Mouse (Mus musculus): ENCODE measurements around the gene Zfp866.

Zfp866 gene

DNA sequence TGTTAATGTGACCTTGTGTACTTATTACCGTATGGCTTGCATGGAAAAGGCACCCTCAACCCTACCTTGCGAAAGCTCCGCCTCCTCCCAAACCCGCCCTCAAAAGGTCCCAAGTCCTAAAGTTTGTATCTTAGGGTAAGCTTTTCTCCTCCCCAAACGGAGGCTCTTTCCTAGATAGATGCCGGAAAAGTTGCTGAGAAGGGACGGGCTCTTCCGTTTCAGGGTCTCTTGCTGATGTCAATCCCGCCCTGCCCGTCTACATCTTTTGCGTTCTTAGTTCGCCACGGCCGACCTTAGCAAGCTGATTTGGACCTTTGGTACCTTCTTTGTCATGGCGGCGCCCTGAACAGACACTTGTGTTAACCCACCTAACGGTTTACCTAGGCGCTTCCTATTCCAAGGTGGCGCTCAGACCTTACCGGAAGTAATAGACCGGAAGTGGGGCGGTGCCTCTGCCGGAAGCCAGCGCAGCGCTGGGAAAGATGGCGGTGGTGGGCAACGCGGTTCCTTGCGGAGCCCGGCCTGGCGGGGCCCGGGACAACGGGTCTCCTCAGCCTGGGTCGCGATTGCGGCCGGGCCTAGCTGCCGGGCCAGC is at the start of gene Zfp866, which contains the start of gene Atp13a1:
Gene Zfp866, minus strand, starts transcription at position 406 of the 595 bp plus-strand sequence.
Gene Atp13a1, plus strand, starts transcription at position 391 of the 595 bp plus-strand sequence.
- DNase-seq = peak; percentile 89 to 91

- no peak for DNase-seq
Measured at GRCm38 (mm10) chr8:69837057-69837682, 46.2 kb upstream of the Zfp866 start.

- DNase-seq = peak; percentile 80 to 84
Measured at GRCm38 (mm10) chr8:69832298-69832853, 41.4 kb upstream of the Zfp866 start, which contains the start of gene Pbx4. TSS of gene Pbx4 (plus strand) at chr8:69832491.

DNA sequence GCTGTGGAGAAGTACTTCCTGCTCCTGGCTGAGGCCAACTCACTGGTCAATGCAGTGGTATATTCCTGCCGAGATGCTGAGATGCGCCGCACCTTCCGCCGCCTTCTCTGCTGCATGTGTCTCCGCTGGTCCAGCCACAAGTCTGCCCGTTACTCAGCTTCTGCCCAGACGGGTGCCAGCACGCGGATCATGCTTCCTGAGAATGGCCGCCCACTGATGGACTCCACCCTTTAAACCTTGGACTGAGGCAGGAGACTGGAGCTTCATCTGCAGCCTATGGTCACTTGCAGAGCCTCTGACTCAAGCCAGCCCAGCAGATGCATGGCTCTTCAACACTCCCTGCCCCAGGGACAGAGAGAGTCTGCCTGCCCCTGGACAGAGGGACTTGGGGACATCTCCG is 35.4 kb upstream of the Zfp866 start:
- DNase-seq = no peak

DNA sequence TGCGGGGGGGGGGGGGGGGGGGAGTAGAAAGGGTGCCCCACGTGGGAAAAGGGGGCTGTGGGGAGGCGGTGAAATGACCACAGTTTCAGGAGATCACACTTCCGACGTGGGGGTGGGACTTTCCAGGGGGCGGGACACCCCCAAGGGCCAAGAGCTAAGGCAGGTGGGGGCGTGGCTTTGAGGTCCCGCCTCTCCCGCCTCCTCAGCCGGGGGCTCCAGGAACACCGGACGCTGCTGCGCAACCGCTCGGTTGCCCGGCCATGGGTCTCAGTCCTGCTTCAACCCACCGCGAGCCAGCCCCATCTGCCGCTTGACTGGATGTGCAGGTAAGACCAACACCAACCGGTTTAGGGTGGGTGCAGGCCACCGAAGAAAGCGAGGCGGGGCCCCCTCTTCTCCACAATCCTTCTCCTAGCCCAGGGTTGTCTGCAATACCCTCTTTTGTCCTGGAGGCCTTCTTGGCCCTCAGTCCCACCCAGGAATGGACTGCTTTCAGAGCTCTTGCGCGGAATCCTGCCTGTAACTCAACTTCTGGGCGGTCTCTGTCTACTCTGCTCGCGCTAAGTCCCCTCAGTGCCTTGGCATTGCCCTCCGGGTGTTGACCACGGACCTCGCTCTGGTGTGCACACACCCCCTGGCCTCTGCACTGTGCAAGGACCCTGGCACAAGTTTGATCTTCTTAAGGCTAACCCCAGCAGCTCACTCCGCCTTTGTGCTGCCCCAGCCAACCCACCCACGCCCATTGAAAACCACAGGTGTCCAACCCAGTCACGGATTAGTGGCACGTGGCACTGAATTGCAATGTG is 31.6 kb upstream of the Zfp866 start, which contains the start of gene Lpar2:
Gene Lpar2, plus strand, starts transcription at position 44 of the 806 bp plus-strand sequence.
- DNase-seq = peak; percentile 78 to 80

DNA sequence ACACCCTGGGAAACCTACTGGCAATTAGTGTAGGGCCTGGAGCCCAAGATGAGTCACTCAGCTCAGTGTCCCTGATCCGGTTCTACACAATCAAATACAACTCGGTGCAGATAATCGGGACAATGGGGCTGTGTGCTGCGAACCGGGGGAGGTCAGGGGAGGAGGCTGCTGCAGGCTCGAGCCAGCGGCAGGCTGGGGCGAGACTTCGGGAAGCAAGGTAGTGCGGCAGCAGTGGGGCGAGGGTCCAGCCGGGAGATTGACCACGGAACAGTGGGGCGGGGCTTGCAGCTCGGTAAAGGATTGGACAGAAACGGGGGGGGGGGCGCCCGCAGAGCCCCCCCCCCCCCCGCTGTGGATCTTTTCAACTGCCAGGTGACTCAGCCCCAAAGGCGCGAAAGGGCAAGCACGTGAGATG is 31.0 kb upstream of the Zfp866 start:
- peak in 1 of 2 experiments; percentile 19 for DNase-seq

GRCm38 (mm10) chr8:69820466-69820865 is 29.5 kb upstream of the Zfp866 start:
- no peak for DNase-seq

- no peak for DNase-seq
Measured at GRCm38 (mm10) chr8:69815396-69815795, 24.4 kb upstream of the Zfp866 start.

DNA sequence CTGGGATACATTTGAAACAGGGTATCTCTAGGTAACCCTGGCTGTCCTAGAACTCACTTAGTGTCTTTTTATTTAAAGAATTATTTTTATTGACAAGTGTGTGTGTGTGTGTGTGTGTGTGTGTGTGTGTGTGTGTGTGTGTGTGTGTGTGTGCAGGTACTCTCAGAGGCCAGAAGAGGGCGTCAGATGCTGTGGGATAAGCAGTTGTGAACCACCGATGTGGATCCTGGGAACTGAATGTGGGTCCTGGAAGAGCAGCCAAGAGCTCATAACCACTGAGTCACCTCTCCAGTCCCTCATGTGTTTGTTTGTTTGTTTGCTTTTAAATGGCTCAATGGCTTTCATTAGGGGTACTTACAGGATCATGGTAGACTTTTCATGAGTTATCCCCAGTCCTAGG is 23.9 kb upstream of the Zfp866 start:
- DNase-seq = no peak

- no peak for DNase-seq
Measured at GRCm38 (mm10) chr8:69809820-69810219, 18.8 kb upstream of the Zfp866 start.

DNA sequence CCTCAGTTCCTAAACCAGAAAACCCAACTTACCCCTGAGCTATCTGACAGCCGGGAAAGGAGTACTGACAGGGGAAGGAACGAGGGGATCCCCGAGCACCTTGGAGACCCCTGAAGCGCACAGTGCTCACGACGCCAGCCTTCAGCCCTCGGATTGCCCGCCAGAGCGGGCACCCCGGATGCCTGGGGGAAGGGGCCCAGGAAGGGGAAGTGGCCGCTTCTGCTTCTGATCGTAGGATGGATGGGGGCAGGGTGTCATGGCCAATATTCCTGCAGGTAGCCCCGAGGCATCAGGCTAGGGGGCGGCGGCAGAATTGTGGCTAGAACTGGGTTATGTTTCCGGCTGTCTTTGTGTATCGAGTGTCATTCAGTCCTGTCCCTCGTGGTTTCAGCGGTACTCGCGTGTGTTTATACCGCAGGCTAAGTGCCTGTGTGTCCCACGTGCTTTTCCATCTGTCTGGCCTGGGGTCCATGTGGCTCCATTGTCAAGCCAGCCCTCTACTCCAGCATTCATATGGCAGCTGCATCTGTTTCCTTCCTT is 18.0 kb upstream of the Zfp866 start:
- peak; percentile 43 to 44 for DNase-seq

GRCm38 (mm10) chr8:69808094-69808863 is 17.3 kb upstream of the Zfp866 start, which contains the start of gene Gmip:
TSS of gene Gmip (plus strand) at chr8:69808679.
- DNase-seq = peak; percentile 86 to 87

GRCm38 (mm10) chr8:69807236-69807635 is 16.3 kb upstream of the Zfp866 start:
- DNase-seq = no peak

DNA sequence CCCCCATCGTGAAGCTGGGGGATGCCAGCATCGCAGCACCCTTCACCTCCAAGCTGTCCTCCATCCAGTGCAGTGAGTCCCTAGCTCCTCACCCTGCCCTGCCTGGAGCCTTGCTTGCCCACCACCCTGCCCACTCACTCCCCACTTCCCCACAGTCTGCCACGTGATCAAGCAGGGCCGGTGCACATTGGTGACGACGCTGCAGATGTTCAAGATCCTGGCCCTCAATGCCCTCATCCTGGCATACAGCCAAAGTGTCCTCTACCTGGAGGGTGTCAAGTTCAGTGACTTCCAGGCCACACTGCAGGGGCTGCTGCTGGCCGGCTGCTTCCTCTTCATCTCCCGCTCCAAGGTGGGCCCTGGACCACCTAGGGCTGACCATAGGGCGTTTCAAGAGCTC is 14.5 kb upstream of the Zfp866 start:
- no peak for DNase-seq

DNA sequence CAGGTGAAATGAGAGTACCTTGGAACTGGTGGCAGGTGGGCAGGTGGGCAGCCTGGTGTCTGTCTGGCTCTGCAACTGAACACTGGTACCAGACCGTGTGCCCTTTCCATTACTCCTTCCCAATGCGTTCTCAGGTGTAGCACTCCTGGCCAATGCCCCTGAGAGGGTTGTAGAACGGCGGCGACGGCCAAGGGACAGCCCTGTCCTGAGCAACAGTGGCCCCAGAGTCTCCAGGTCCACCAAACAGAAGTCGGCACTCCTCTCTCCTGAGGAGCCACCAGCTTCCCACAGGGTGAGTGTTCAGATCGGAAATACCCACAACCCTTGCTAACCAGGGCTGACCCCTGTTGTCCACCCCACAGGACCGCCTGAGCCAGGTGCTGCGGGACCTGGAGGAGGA is 14.1 kb upstream of the Zfp866 start:
- DNase-seq = no peak

GRCm38 (mm10) chr8:69804537-69804936 is 13.6 kb upstream of the Zfp866 start:
- no peak for DNase-seq

DNA sequence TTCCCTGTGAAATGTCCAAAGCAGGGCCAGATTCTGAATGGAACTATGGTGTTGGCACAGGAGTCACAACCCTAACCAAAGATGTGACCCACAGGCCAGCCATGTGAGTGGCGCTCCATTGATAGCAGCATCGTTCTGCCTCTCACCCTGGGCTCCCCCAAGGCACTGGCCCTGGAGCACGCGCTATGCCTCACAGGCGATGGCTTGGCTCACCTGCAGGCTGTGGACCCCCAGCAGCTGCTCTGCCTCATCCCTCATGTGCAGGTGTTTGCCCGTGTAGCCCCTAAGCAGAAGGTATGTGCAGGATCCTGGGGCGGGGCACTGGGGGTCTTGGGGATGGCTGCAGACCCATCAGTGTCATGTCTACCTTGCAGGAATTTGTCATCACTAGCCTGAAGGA is 12.4 kb upstream of the Zfp866 start:
- DNase-seq = peak in 1 of 2 experiments; percentile 2

- DNase-seq = peak in 1 of 2 experiments; percentile 0
Measured at GRCm38 (mm10) chr8:69802216-69802615, 11.2 kb upstream of the Zfp866 start.

DNA sequence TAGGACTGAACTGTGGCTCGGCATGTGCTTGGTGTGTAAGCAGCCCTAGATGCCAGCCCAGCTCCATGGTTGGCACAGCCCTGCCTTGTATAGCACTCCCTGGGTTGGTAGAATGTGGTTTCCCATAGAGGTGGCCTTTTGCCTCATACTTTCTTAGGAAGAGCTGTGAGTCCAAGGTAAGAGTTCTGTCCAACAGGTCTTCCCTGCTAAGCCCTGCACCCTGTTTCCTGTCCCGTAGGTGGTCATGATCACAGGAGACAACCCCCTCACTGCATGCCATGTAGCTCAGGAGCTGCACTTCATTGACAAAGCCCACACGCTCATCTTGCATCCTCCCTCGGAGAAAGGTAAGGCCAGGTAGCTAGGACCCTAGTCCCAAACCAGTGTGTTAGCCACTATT is 10.8 kb upstream of the Zfp866 start:
- DNase-seq = peak in 1 of 2 experiments; percentile 1

DNA sequence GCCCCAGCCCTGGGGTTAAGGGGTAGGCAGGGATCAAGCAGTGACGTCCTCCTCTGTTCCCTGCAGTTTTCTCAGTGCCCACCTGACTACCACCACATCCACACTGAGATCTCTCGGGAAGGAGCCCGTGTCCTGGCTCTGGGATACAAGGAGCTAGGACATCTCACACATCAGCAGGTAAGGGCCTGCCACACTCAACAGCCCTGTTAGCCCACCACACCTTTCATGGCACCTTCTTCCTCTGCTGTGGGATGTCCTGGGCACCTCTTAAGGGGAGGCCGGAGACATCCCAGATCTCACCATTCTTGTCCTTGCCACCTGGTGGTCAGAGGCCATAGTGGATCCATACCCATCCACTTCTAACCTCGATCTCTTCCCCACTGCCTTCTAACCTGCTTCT is 9.0 kb upstream of the Zfp866 start:
- DNase-seq = peak in 1 of 2 experiments; percentile 2

- DNase-seq = peak in 1 of 2 experiments; percentile 1
Measured at GRCm38 (mm10) chr8:69799261-69799660, 8.3 kb upstream of the Zfp866 start.

- peak in 1 of 2 experiments; percentile 1 for DNase-seq
Measured at GRCm38 (mm10) chr8:69797661-69798060, 6.7 kb upstream of the Zfp866 start.

All from lung, adult 18-20 months (tissue).